Mouse (Mus musculus): ENCODE results near the gene Mesp2.

GRCm38 (mm10) chr7:79858956-79859630 lies 48.6 kb downstream of the Mesp2 start:
- TF ChIP-seq CTCF (IDR thresholded peaks at IDR 0.05; ENCODE audit: borderline replicate concordance, insufficient read depth, low read depth, low read length): no peak
- no peak for TF ChIP-seq POLR2A (IDR thresholded peaks at IDR 0.05; ENCODE audit: borderline replicate concordance, insufficient read depth, low read length)

Measured in cerebellum, adult 2 months (tissue).